Mouse (Mus musculus): ENCODE data around the gene Mdm4. TPM values are rescaled to one million over a fixed set of nuclear protein-coding genes. Genes with fewer than 3 reads are reported as not detected.
"Not testable (repeated sequence)": the region's sequence is repeated elsewhere in the genome, so short reads cannot be mapped to it uniquely, and the experiment has no call there.

Gene Mdm4
- polyA plus RNA-seq, 1 experiment from 2014 or later: 33.3 TPM

DNA sequence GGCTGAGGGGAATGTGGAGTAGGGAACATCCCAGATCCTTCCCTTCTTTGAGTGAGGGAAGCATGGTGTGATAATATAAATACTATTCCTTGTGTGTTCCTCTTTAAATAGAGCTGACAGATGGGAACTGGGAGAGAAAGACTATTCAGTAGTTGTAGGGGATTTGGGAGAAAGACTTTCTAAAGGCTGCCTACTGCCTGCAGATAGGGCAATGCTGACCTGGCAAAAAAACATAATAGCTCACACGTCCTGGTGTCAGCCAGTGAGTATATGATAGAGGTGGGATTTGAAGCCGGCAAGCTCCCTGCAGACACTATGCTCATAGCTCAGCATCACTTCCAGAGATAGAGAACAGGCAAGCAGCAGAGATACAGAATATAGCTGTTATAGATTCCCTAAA is 18.3 kb upstream of the Mdm4 start:
- H3K27me3 ChIP-seq (replicated peaks): no peaks in the 10 kb centered on the region
- no peak for ATAC-seq (ENCODE audit: insufficient read depth, low FRiP score, low read depth)
- no peak overlapping the region for H3K4me2 ChIP-seq
- H3K4me3 ChIP-seq (replicated peaks): no peak overlapping the region
- H3K4me1 ChIP-seq: peaks cover 27% of the 10 kb centered on the region
- no peaks in the 10 kb centered on the region for H3K36me3 ChIP-seq
- H3K9me3 ChIP-seq: no peaks in the 10 kb centered on the region
- no peak overlapping the region for H3K27ac ChIP-seq
- WGBS: 51% methylated on average over 2 of the region's 2 CpGs
- H3K9ac ChIP-seq: no peak overlapping the region

DNA sequence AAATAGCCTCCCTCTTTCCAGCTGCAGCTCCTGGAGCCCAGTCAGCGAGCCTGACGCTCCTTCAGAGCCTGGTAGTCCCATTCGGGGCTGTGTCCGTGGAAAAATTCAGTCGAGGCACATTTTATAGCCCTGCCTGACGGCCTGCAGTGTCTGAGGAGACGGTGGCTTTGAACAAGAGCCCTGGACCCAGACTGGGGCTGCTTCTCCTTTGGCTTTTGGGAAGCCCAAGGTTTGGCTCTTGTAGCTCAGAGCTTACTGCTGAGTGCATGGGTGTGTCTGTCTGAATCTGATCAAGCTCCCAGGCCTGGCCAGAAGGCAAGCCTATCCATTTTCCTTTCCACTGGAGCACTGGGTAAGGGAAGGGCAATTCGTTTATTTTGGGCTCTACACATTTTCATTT is 17.2 kb upstream of the Mdm4 start:
- 52% methylated on average over 8 of the region's 8 CpGs for WGBS
- peak overlapping the region; percentile 84; the same call in 1 of the 2 replicates for H3K27ac ChIP-seq
- no peak for ATAC-seq (ENCODE audit: insufficient read depth, low FRiP score, low read depth)

DNA sequence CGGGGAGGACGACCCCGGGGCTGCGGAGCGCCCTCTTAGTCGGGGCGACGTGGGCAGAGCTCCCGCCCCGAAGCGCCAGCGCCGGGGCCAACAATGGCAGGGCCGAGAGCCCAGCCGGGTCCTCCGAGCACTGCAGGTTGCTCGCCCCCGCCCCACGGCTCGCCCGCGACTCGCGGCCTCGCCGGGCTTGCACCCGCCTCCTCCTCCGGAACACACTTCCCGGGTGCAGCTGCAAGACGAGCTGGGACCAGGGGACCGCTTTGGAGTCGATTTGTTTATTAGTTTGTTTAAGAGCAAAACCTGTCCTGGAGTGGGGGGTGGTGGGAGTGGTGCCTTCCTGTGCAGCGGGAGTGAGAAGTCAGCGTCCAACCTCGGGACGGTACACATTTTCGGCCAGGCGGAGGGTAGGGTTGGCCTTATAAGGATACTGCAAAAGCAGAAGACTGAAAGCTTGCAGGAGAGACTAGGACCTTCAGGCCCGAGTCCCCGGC is 16.1 kb upstream of the Mdm4 start:
- WGBS: under 1% methylated on average over 40 of the region's 40 CpGs
- H3K27ac ChIP-seq: peak overlapping the region; percentile 84
- peak; percentile 62 for ATAC-seq (ENCODE audit: insufficient read depth, low FRiP score, low read depth)

More for the DNA sequence above, 17.2 kb upstream of the Mdm4 start:
- no peaks in the 10 kb centered on the region for H3K27me3 ChIP-seq (replicated peaks)
- H3K9me3 ChIP-seq: no peaks in the 10 kb centered on the region
- H3K36me3 ChIP-seq: no peaks in the 10 kb centered on the region
- no peak overlapping the region; the same call in 1 of the 2 replicates for H3K9ac ChIP-seq
- H3K4me3 ChIP-seq (replicated peaks): peak overlapping the region; percentile 58
- H3K4me2 ChIP-seq: peak overlapping the region; percentile 87
- H3K4me1 ChIP-seq: peaks cover 27% of the 10 kb centered on the region

DNA sequence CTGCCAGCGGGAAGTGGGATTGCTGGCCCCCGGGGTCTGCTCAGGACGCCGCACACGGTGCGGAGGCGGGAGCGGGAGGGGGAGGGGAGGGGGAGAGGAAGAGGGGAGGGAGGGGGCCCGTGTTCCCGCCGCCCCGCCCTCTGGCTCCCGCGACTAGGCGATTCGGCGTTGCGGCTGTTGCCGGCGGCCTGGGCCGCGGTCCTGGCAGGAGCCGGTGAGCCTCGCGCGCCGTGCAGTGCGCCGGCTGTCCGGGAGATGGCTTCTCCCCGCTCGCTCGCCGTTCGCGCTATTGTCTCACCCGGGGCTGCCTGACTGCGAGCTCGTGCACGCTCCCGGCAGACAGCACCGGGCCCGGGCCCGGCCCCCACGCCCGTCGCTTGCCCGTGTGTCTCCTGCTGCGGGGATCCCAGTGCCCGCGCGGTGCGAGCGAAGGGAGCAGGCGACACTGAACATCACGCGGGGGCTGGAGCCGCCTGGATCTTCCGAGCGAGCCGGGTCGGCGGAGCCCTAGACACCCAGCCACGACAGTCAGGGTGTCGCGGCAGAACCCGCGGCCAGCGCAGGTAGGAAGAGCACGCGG is 15.6 kb upstream of the Mdm4 start:
- WGBS: under 1% methylated on average over 68 of the region's 71 CpGs
- no peaks in the 10 kb centered on the region for H3K36me3 ChIP-seq

More for the DNA sequence above, 16.1 kb upstream of the Mdm4 start:
- Histone ChIP-seq H3K4me1 (peaks cover 22% of the 10 kb centered on the region), H3K36me3 (no peaks in the 10 kb centered on the region), H3K27me3 (replicated peaks) (no peaks in the 10 kb centered on the region), H3K9ac (peak overlapping the region; percentile 56), H3K9me3 (no peaks in the 10 kb centered on the region), H3K4me3 (replicated peaks) (peak overlapping the region; percentile 58), H3K4me2 (peak overlapping the region; percentile 87)

DNA sequence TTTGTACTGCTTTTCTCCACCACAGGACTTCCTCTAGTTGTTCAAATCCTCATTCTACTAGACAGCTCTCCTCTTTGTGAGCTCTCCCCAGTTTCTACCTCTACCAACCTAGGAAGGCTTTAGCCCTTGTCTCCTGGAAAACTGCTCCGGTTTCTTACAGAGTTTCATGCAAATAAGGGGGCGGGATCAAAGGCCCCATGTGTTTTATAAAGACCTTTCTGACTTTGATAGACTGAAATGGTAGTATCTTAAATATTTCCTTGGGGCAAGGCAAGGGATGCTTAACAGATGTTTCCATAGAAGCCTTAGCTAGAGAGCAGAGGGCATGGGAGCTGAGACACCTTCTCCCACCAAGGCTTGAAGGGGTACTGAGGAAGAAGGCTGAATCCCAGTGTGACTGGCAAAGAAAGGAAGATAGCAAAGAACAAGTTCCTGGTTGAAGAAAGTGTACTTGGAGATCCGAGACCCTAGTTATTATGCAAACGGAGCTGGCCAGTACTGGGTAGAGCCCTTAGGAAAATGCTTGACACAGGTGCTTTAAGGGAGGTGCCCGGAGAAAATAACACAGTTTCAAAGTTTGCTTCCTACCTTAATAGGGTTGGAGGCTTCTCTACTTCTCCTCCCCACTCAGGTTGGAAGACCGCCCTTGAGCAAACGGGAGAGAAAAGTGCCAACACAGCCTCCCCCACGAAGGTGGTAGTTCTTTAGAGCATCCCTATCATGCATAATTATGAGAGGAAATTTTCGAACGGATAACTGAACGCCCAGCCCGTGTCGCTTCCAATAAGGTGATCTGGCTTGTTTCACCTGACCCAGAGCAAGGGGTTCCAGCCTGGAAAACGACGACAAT is 14.9 kb upstream of the Mdm4 start, which contains the start of gene Pik3c2b:
TSS of gene Pik3c2b (plus strand) at position 657 of the 850 bp plus-strand sequence.
- Histone ChIP-seq H3K4me2 (peak within 1 kb of the TSS; percentile 87), H3K4me3 (replicated peaks) (peak within 1 kb of the TSS; percentile 58), H3K9me3 (no peaks in the 10 kb centered on the region), H3K9ac (peak within 1 kb of the TSS; percentile 56), H3K27me3 (replicated peaks) (no peaks in the 10 kb centered on the region), H3K36me3 (no peaks in the 10 kb centered on the region), H3K27ac (peak within 1 kb of the TSS; percentile 84), H3K4me1 (peaks cover 22% of the 10 kb centered on the region)
- 4% methylated on average over 15 of the region's 15 CpGs for WGBS
- ATAC-seq (ENCODE audit: insufficient read depth, low FRiP score, low read depth): no peak

More for the DNA sequence above, 15.6 kb upstream of the Mdm4 start:
- Histone ChIP-seq H3K4me1 (peaks cover 22% of the 10 kb centered on the region), H3K4me2 (peak overlapping the region; percentile 87), H3K27me3 (replicated peaks) (no peaks in the 10 kb centered on the region), H3K4me3 (replicated peaks) (peak overlapping the region; percentile 58), H3K9me3 (no peaks in the 10 kb centered on the region), H3K27ac (peak overlapping the region; percentile 84), H3K9ac (peak overlapping the region; percentile 56)
- peak; percentile 80 for ATAC-seq (ENCODE audit: insufficient read depth, low FRiP score, low read depth)

DNA sequence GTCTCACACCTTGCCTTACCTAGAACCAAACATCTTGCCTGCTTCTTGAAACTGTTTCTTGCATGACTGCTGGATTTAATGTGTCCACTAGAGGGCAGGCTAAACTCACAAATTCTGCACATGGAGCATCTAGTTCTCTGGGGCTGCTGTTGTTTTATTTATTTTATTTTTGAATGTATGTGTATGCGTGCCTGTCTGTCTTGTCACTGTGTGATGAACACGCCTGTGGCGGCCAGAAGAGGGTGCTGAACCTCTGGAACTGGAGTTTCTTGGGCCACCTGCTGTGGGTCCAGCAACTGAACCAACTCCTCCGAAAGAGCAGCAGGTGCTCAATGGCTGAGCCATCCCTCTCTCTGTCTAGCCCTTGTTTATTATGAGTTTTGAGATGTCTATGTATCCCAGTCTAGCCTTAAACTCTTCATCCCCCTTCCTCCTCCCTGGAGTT is 9.2 kb upstream of the Mdm4 start:
- WGBS: 22% methylated on average over 4 of the region's 4 CpGs
- H3K4me3 ChIP-seq (replicated peaks): no peak overlapping the region
- H3K27me3 ChIP-seq (replicated peaks): no peaks in the 10 kb centered on the region
- peak; percentile 52; the same call in 1 of the 2 replicates for ATAC-seq (ENCODE audit: insufficient read depth, low FRiP score, low read depth)
- no peak overlapping the region for H3K9ac ChIP-seq
- H3K4me2 ChIP-seq: no peak overlapping the region
- no peaks in the 10 kb centered on the region for H3K4me1 ChIP-seq
- no peaks in the 10 kb centered on the region for H3K36me3 ChIP-seq
- no peak overlapping the region for H3K27ac ChIP-seq
- H3K9me3 ChIP-seq: no peaks in the 10 kb centered on the region

DNA sequence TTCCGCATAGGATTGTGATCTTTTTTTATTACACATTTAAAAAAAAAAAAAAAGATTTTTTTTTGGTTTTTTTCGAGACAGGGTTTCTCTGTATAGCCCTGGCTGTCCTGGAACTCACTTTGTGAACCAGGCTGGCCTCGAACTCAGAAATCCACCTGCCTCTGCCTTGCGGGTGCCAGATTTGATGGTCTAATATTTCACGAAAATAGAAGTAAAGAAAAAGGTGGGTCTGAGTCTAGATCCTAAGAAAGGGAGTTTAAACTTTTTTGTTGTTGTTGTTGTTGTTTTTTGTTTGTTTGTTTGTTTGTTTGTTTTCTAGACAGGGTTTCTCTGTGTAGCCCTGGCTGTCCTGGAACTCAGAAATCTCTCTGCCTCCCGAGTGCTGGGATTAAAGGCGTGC is 4.3 kb upstream of the Mdm4 start:
- not testable (repeated sequence) for H3K9ac ChIP-seq; H3K27ac ChIP-seq; ATAC-seq (ENCODE audit: insufficient read depth, low FRiP score, low read depth); H3K36me3 ChIP-seq; H3K4me3 ChIP-seq (replicated peaks); H3K4me2 ChIP-seq; H3K27me3 ChIP-seq (replicated peaks); H3K4me1 ChIP-seq; H3K9me3 ChIP-seq
- 74% methylated on average over 7 of the region's 7 CpGs for WGBS

DNA sequence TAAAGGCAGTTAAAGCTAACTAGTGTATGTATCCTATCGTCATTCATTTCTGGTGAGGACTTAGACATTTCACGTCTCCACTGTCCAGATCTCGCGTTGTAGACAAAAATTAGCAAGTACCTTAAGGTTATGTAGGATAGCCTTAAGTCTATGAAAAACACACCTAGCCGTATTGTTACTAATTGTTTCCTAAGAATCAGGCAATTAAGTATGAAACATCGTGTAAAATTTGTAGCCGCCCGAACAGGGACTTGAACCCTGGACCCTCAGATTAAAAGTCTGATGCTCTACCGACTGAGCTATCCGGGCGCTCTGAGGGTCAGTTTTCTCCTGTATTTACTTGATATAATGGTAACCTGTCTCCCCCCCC is 3.7 kb upstream of the Mdm4 start:
- peak overlapping the region; percentile 75 for H3K27ac ChIP-seq
- H3K9ac ChIP-seq: no peak overlapping the region
- no peaks in the 10 kb centered on the region for H3K27me3 ChIP-seq (replicated peaks)

DNA sequence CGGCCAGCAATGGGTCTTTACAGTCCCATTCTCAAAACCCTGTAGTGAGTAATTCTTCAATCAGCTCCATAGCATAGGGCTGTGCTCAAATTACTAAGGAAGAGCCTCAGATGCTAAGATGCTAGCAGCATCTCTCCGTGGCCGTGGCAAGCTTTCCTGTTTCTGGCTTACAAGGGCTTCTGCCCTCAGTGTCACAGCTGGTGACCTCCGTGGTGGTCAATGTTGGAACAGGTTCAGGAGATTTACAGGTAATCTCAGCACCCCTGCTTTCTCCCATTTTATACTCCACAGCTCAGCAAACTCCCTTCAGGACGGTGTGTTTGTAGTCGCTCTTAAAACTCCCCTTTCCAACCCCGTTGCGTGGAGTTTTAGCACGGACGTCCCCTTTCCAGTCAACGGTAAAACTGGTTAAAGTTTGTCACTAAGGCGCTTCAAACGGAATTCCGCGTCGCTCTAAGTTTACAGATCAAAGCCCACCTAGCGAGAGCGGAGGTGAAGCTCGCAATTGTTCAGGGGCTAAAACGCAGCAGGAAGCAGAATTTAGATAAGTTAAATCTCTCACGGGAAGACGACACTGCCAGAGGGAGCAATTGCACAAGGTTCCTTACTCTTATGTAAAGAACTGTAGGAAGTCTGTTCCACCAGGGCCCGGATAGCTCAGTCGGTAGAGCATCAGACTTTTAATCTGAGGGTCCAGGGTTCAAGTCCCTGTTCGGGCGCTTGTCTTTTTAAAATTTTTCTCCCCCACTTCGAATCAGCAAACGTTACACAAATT is 3.1 kb upstream of the Mdm4 start:
- peak overlapping the region; percentile 90 for H3K27ac ChIP-seq
- peak overlapping the region; percentile 57 for H3K4me3 ChIP-seq (replicated peaks)
- peak; percentile 84 for ATAC-seq (ENCODE audit: insufficient read depth, low FRiP score, low read depth)
- peak overlapping the region; percentile 54; the same call in 1 of the 2 replicates for H3K9ac ChIP-seq
- WGBS: under 1% methylated on average over 28 of the region's 28 CpGs
- no peaks in the 10 kb centered on the region for H3K9me3 ChIP-seq
- H3K36me3 ChIP-seq: no peaks in the 10 kb centered on the region
- H3K4me1 ChIP-seq: peaks cover 8% of the 10 kb centered on the region; the same call in 1 of the 2 replicates
- no peaks in the 10 kb centered on the region for H3K27me3 ChIP-seq (replicated peaks)
- peak overlapping the region; percentile 55 for H3K4me2 ChIP-seq

More for the DNA sequence above, 3.7 kb upstream of the Mdm4 start:
- WGBS: 2% methylated on average over 11 of the region's 11 CpGs
- Histone ChIP-seq H3K4me3 (replicated peaks) (peak overlapping the region; percentile 57), H3K4me2 (peak overlapping the region; percentile 55), H3K4me1 (peaks cover 8% of the 10 kb centered on the region; the same call in 1 of the 2 replicates), H3K36me3 (no peaks in the 10 kb centered on the region), H3K9me3 (no peaks in the 10 kb centered on the region)
- ATAC-seq (ENCODE audit: insufficient read depth, low FRiP score, low read depth): peak; percentile 63

DNA sequence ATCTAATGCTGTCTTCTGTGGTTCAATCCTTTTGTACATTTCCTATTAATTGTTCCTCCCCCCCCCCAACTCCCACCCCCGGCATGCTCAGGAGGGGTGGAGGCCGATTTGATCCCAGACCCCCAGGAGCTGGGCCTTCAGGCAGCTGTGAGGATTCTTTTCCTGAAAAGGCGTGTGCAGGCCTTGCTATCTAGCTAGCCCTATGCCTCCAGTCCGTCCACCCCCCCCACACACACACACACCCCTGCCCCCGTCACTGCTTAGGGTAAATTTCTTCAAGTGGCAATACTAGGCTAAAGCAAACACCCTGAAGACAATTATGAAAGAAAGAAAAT is 2.6 kb upstream of the Mdm4 start:
- no peaks in the 10 kb centered on the region for H3K36me3 ChIP-seq
- peaks cover 8% of the 10 kb centered on the region; the same call in 1 of the 2 replicates for H3K4me1 ChIP-seq
- H3K9ac ChIP-seq: 0 out of 2 replicates have a peak overlapping the region, but pooled peaks have one; percentile 54
- ATAC-seq (ENCODE audit: insufficient read depth, low FRiP score, low read depth): no peak
- peak overlapping the region; percentile 90 for H3K27ac ChIP-seq
- no peaks in the 10 kb centered on the region for H3K27me3 ChIP-seq (replicated peaks)
- 15% methylated on average over 5 of the region's 5 CpGs for WGBS
- peak overlapping the region; percentile 55 for H3K4me2 ChIP-seq
- H3K4me3 ChIP-seq (replicated peaks): peak overlapping the region; percentile 57
- H3K9me3 ChIP-seq: no peaks in the 10 kb centered on the region

DNA sequence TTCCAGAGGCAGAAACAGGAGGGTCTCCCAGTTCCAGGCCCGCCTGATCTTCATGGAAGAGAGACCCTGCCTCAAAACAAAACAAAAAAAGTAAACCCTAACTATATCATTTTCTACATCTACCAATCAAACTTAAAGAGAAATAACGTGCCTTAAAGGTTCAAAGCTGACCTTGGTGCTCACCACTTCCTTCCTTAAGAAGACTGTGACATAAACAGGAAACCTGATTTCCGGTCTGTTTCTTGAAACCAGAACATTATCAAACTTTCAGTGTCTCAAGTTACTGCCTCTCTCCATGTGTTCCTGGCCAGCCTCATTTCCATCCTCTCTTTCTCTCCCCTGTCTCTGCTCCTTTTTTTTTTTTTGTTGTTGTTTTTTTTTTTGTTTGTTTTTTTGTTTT is 617 bp downstream of the Mdm4 start:
- no peaks in the 10 kb centered on the region for H3K27me3 ChIP-seq (replicated peaks)
- no peak overlapping the region for H3K4me2 ChIP-seq
- H3K36me3 ChIP-seq: no peaks in the 10 kb centered on the region
- no peak for ATAC-seq (ENCODE audit: insufficient read depth, low FRiP score, low read depth)
- no peak overlapping the region for H3K9ac ChIP-seq
- H3K4me3 ChIP-seq (replicated peaks): no peak overlapping the region
- H3K9me3 ChIP-seq: no peaks in the 10 kb centered on the region
- H3K27ac ChIP-seq: no peak overlapping the region
- H3K4me1 ChIP-seq: peaks cover 8% of the 10 kb centered on the region; the same call in 1 of the 2 replicates
- 72% methylated on average over 3 of the region's 3 CpGs for WGBS
